Mouse (Mus musculus) stomach, postnatal 0 days (tissue): ENCODE measurements around the gene Wfdc3. TPM values are rescaled to one million over a fixed set of nuclear protein-coding genes. Genes with fewer than 3 reads are reported as not detected.
A peak's percentile ranks its signal among the peaks of the same experiment; 100 is the strongest.

ENCODE experiments used
- ATAC-seq: fragments of 200-750 bp; cut with Nextera tagmentation; 2 replicates; pipeline ENCODE4 v1.8.0; 2017; ENCODE audit not compliant: low FRiP score, low TSS enrichment
- DNase-seq: peaks from one replicate; pipeline ENCODE4 v3.0.0-alpha.2; 2016; ENCODE audit warnings: low spot score
- H3K27ac ChIP-seq: fragments of 300-500 bp; sonication (generic); replicated peaks from 2 replicates; pipeline ENCODE4 v1.5.1; 2014; ENCODE audit warnings: mild to moderate bottlenecking, control low read depth
- H3K27me3 ChIP-seq: fragments of 300-500 bp; sonication (generic); 2 replicates; pipeline ENCODE4 v1.6.1; 2014; ENCODE audit warnings: low read length; ENCODE audit not compliant: control insufficient read depth, insufficient read depth
- H3K36me3 ChIP-seq: fragments of 300-500 bp; sonication (generic); 2 replicates; pipeline ENCODE4 v1.6.1; 2014; ENCODE audit warnings: low read length, mixed read lengths; ENCODE audit not compliant: control insufficient read depth, insufficient read depth
- H3K4me1 ChIP-seq: fragments of 300-500 bp; sonication (generic); replicated peaks from 2 replicates; pipeline ENCODE4 v1.6.1; 2014; ENCODE audit warnings: antibody characterized with exemption; ENCODE audit not compliant: control insufficient read depth, insufficient read depth
- H3K4me2 ChIP-seq: fragments of 300-500 bp; sonication (generic); replicated peaks from 2 replicates; pipeline ENCODE4 v1.6.1; 2014; ENCODE audit warnings: low read depth, mild to moderate bottlenecking, control low read depth, moderate library complexity
- H3K4me3 ChIP-seq: fragments of 300-500 bp; sonication (generic); 2 replicates; pipeline ENCODE4 v1.5.1; 2014; ENCODE audit warnings: low read depth, low read length, control low read depth
- H3K9ac ChIP-seq: fragments of 300-500 bp; sonication (generic); 2 replicates; pipeline ENCODE4 v1.6.1; 2014; ENCODE audit warnings: mild to moderate bottlenecking, low read length, control low read depth, mixed read lengths
- H3K9me3 ChIP-seq: fragments of 300-500 bp; sonication (generic); 2 replicates; pipeline ENCODE4 v1.6.1; 2016; ENCODE audit warnings: low read length; ENCODE audit not compliant: control insufficient read depth
- CTCF ChIP-seq: IDR thresholded peaks from 2 replicates; pipeline ENCODE4 v1.5.1; 2016; ENCODE audit warnings: antibody characterized with exemption, low read depth, mild to moderate bottlenecking, moderate library complexity
- EP300 ChIP-seq: optimal IDR thresholded peaks from 2 replicates; pipeline ENCODE3; 2016; ENCODE audit warnings: antibody characterized with exemption
- WGBS: fragments of 180-500 bp; shearing (Covaris S2); extraction: QIAGEN DNeasy Blood & Tissue Kit; methylation state at CpG from one replicate; pipeline ENCODE4 v1.1.7; 2014; 5-methylcytosine and 5-hydroxymethylcytosine counted together
- polyA plus RNA-seq: library from polyadenylated mRNA; unstranded; fragments of >200 nt; fragmentation: Nextera tagmentation; extraction: Ambion mirVana; gene quantifications from 2 replicates; pipeline ENCODE4 v1.2.1, GENCODE M21; 2015

Wfdc3 gene
- polyA plus RNA-seq, 1 experiment from 2014 or later: 1.4 TPM

DNA sequence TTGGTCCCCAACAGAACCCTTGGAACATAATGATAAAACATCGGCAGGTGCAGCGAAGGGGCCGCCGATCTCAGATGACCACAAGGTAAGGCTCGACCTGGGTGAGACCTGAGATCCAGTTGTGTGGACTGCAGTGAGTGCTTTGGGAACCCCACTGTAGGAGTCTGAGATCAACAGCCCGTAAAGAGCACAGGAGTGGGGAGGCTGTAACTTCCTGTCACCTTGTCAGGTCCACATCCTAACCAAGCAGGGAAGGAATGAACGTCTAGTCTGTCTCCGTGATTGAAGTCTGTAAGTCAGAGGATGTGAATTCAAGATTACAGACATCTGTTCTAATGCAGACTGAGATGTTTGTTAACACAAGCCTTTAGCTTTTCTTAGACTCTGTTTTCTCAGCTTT lies 962 bp upstream of the Wfdc3 start:
- peak overlapping the region; percentile 91 for H3K4me3 ChIP-seq
- peak overlapping the region; percentile 97 for H3K9ac ChIP-seq
- H3K27ac ChIP-seq: peak overlapping the region; percentile 86; the same call in 1 of the 2 replicates
- no peaks in the 10 kb centered on the region for H3K27me3 ChIP-seq
- H3K4me2 ChIP-seq: peak overlapping the region; percentile 68
- H3K9me3 ChIP-seq: no peaks in the 10 kb centered on the region
- H3K4me1 ChIP-seq: no peaks in the 10 kb centered on the region
- TF ChIP-seq CTCF: no peak
- 48% methylated on average over 8 of the region's 8 CpGs for WGBS
- no peak for DNase-seq
- H3K36me3 ChIP-seq: no peaks in the 10 kb centered on the region
- no peak for ATAC-seq

DNA sequence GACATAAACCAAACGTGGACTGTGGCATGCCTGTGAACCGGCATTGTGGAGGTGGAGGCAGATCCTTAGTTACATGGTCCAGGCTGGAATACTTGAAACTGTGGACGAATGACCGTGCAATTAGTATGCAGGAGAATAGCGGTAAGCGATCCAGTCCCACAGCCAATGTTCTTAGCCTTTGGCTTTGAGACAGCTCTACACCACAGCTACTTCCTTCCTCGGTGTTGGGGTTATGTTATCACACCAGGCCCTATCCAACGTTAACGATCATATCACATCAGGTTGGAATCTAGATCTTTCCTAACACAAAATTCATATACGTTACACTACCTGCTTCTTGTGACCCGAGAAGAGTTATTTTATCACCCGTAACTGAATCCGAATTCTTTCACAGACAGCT lies 744 bp downstream of the Wfdc3 start:
- peak overlapping the region; percentile 97; the same call in 1 of the 2 replicates for H3K9ac ChIP-seq
- ATAC-seq: no peak
- WGBS: 64% methylated on average over 13 of the region's 13 CpGs
- H3K36me3 ChIP-seq: no peaks in the 10 kb centered on the region
- no peak for TF ChIP-seq EP300
- TF ChIP-seq CTCF: no peak
- H3K4me2 ChIP-seq: peak overlapping the region; percentile 68
- DNase-seq: no peak
- H3K4me3 ChIP-seq: peak overlapping the region; percentile 91
- H3K27me3 ChIP-seq: no peaks in the 10 kb centered on the region
- H3K27ac ChIP-seq: no peak overlapping the region
- H3K9me3 ChIP-seq: no peaks in the 10 kb centered on the region
- H3K4me1 ChIP-seq: no peaks in the 10 kb centered on the region

DNA sequence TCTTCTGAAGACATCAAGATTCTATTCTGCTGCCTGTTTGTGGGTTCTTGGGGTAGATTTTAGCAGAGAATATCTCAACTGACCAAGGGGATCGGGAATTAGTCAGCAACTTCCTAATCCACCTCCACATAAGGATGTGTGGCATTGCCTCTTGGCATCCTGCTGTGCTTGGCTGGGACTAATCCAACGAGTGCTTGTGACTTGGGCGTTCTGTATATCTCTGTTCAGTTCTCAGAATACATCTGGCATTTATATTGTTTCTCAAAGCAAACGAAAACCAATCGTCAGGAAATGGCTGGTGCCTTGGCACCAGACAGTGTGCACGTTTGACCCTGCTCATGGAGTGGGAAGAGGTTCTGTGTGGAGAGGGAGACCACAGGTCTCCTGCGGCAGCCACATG lies 5.9 kb downstream of the Wfdc3 start:
- TF ChIP-seq CTCF (no peak), EP300 (no peak)
- H3K9me3 ChIP-seq: no peaks in the 10 kb centered on the region
- H3K4me3 ChIP-seq: no peak overlapping the region
- H3K36me3 ChIP-seq: no peaks in the 10 kb centered on the region
- no peak for DNase-seq
- no peak overlapping the region for H3K27ac ChIP-seq
- H3K4me1 ChIP-seq: no peaks in the 10 kb centered on the region
- WGBS: 40% methylated on average over 7 of the region's 7 CpGs
- no peak for ATAC-seq
- H3K4me2 ChIP-seq: no peak overlapping the region
- no peak overlapping the region for H3K9ac ChIP-seq
- H3K27me3 ChIP-seq: no peaks in the 10 kb centered on the region

DNA sequence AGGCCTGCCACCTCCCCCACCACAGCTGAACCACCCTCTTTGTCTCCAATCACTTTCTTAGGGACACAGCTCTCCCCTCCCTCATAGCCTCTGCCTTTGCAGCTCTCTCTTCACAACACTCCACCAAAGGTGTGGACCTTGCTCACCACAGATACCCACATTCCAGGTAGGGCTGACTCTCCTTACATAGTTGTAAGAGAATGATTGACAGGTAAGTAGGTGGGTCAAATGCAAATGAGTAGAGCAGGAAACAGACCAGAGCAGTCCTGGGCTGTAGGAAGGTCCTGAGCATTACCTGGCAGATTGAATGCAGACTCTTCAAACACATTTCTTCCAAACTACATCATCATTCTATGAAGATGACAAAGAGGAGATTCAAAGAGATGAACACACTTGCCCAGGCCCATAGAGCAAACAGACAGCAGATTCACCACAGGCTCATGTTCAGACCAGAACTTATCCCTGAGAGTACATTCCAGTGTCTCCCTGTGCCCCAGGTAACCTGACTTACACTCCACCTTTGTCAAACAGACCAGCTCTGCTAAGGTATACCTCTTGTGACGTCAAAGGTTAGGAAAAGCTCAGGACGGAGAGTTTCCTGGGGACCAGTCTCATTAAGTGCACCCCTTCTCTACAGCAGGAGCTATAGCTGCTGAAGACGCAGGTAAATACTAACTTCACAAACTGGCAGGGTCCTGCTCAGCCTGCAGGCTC lies 8.2 kb downstream of the Wfdc3 start:
- WGBS: 56% methylated on average over 3 of the region's 3 CpGs
- TF ChIP-seq CTCF (no peak), EP300 (no peak)
- no peak overlapping the region for H3K9ac ChIP-seq
- peak overlapping the region; percentile 73 for H3K27ac ChIP-seq
- no peak overlapping the region for H3K4me3 ChIP-seq
- no peaks in the 10 kb centered on the region for H3K27me3 ChIP-seq
- no peak overlapping the region for H3K4me2 ChIP-seq
- H3K36me3 ChIP-seq: no peaks in the 10 kb centered on the region
- DNase-seq: peak; percentile 44
- peak; percentile 94 for ATAC-seq
- no peaks in the 10 kb centered on the region for H3K4me1 ChIP-seq
- H3K9me3 ChIP-seq: no peaks in the 10 kb centered on the region

DNA sequence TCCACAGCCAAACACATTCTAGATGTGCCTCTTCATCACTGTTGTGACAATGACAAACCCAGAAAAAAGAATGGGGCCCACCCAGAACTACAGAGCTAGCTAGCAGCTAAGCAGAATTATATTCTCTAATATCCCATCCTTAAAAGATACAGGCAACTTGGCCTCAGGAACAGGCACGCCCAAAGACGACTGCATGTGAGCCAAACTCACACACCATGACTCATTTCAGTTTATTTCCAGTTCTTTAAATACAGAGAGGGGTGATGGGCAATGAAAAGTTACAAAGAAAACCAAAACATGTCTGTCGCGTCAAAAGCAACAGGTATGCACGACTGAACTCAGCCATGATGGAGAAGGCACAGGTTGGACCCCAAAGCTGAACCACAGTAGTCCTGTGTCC lies 10.3 kb downstream of the Wfdc3 start:
- Histone ChIP-seq H3K27me3 (no peaks in the 10 kb centered on the region), H3K4me3 (no peak overlapping the region), H3K4me2 (no peak overlapping the region), H3K27ac (no peak overlapping the region), H3K9ac (no peak overlapping the region), H3K9me3 (no peaks in the 10 kb centered on the region), H3K36me3 (no peaks in the 10 kb centered on the region), H3K4me1 (no peaks in the 10 kb centered on the region)
- no peak for DNase-seq
- WGBS: 57% methylated on average over 5 of the region's 5 CpGs
- TF ChIP-seq CTCF: no peak
- TF ChIP-seq EP300: no peak
- no peak for ATAC-seq

DNA sequence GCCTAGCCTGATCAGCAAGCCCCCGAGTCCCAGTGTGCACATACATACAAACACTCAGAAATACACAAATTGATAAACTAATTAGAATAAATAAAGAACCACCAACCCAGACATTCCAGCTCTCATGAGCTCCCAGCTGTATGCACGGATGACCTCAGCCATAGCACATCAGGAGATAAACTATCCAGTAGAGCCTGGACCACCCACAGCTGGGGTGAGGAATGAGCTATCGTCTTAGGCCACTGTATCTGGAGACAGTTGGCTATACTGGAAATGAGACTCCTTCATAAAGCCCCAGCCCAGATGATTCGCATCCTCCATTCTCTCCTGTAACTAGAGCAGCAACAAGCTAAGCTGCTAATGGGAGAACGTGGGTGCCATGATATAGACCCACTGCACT lies 10.9 kb downstream of the Wfdc3 start:
- Histone ChIP-seq H3K9ac (no peak overlapping the region), H3K9me3 (no peaks in the 10 kb centered on the region), H3K27ac (no peak overlapping the region), H3K4me3 (no peak overlapping the region), H3K36me3 (no peaks in the 10 kb centered on the region), H3K27me3 (no peaks in the 10 kb centered on the region), H3K4me2 (no peak overlapping the region), H3K4me1 (no peaks in the 10 kb centered on the region)
- WGBS: 57% methylated on average over 5 of the region's 5 CpGs
- TF ChIP-seq EP300 (no peak), CTCF (no peak)
- DNase-seq (no peak), ATAC-seq (no peak)
